Mouse (Mus musculus): Measurements from ENCODE around the gene U90926. TPM values are rescaled to one million over a fixed set of nuclear protein-coding genes. Genes with fewer than 3 reads are reported as not detected.

U90926 gene
- total and polyA plus RNA-seq, 2 experiments from 2014 or later: not detected

DNA sequence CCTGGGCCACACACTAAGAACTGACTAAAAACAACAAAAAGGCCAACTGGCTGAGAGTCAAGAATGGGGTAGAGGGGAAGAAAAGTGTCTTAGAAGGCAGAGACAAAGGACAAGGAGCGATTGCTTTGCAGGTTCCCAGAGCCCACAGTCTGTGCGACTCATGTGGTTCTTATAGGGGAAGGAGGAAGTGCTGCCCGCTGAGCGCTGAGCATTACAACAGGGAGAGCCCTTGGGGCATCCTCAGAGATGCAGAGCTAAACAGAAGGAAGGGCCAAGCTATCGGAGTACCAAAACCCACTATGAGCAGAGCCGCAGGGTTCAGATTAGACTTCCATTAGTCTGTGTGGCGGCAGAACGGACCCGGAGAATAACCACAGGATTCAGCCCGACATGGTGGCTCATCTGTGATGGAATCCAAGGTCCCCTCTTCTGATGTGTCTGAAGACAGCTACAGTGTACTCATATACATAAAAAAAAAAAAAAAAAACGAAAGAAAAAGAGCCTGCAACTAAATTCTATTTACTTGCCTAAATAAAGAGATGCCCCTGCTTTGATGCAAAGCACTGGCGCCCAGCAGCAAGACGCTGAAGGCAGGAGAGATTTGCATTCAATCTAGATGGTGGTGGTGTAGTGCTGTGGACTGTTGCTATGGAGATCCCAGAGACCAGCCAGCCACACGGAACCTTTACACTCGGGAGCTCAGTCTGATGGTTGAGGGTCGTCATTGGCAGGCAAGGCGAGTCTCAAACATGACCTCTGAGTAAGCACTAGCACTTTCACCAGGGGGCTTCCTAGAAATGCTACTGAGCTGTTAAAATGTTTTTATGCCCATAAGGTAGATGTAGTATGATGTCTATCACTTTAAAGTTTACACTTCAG, 3.9 kb upstream of the U90926 start:
- no peak for TF ChIP-seq CTCF (IDR thresholded peaks at IDR 0.05; ENCODE audit: low read depth)
- TF ChIP-seq EP300 (IDR thresholded peaks at IDR 0.05; ENCODE audit: low read depth): no peak
- Histone ChIP-seq H3K4me3 (ENCODE audit: low read depth, low read length) (no peak overlapping the region), H3K9me3 (replicated peaks; ENCODE audit: control insufficient read depth, low read length) (no peaks in the 10 kb centered on the region), H3K4me2 (ENCODE audit: low read depth, low read length) (no peak overlapping the region), H3K36me3 (replicated peaks; ENCODE audit: control insufficient read depth, insufficient read depth, low read length) (no peaks in the 10 kb centered on the region), H3K27me3 (ENCODE audit: control insufficient read depth, insufficient read depth, low read length) (no peaks in the 10 kb centered on the region), H3K9ac (replicated peaks; ENCODE audit: low read depth, low read length) (no peak overlapping the region), H3K27ac (ENCODE audit: low read depth) (no peak overlapping the region), H3K4me1 (ENCODE audit: control insufficient read depth, insufficient read depth) (no peaks in the 10 kb centered on the region)
- DNase-seq (ENCODE audit: low spot score) (no peak), ATAC-seq (ENCODE audit: insufficient read depth, low read depth) (no peak)
- 59% methylated on average over 17 of the region's 17 CpGs for WGBS

DNA sequence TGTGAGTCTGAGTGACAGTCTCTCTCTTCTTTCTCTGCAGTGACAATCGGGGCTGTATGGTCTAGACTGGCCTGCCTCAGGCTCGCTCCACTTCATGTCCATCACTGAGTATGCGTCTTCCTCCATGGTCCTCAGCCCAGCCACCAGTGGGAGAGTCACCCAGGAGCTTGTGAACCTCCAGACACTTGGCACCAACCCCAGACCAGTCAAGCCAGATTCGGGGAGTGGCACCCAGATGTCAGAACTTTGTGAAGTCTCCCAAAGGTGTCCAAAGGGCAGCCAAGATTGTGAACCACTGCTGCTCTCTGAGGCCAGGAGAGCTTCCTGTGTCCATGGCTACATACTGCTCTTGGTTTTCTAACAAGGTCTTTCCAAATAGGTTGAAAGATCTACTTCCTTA, 3.0 kb downstream of the U90926 start:
- no peak for TF ChIP-seq EP300 (IDR thresholded peaks at IDR 0.05; ENCODE audit: low read depth)
- no peak for TF ChIP-seq CTCF (IDR thresholded peaks at IDR 0.05; ENCODE audit: low read depth)
- 80% methylated on average over 4 of the region's 4 CpGs for WGBS
- H3K4me3 ChIP-seq (ENCODE audit: low read depth, low read length): no peak overlapping the region
- no peak overlapping the region for H3K27ac ChIP-seq (ENCODE audit: low read depth)
- H3K36me3 ChIP-seq (replicated peaks; ENCODE audit: control insufficient read depth, insufficient read depth, low read length): no peaks in the 10 kb centered on the region
- ATAC-seq (ENCODE audit: insufficient read depth, low read depth): no peak
- no peak overlapping the region for H3K4me2 ChIP-seq (ENCODE audit: low read depth, low read length)
- no peaks in the 10 kb centered on the region for H3K27me3 ChIP-seq (ENCODE audit: control insufficient read depth, insufficient read depth, low read length)
- no peak overlapping the region for H3K9ac ChIP-seq (replicated peaks; ENCODE audit: low read depth, low read length)
- DNase-seq (ENCODE audit: low spot score): no peak
- no peaks in the 10 kb centered on the region for H3K4me1 ChIP-seq (ENCODE audit: control insufficient read depth, insufficient read depth)
- H3K9me3 ChIP-seq (replicated peaks; ENCODE audit: control insufficient read depth, low read length): no peaks in the 10 kb centered on the region

DNA sequence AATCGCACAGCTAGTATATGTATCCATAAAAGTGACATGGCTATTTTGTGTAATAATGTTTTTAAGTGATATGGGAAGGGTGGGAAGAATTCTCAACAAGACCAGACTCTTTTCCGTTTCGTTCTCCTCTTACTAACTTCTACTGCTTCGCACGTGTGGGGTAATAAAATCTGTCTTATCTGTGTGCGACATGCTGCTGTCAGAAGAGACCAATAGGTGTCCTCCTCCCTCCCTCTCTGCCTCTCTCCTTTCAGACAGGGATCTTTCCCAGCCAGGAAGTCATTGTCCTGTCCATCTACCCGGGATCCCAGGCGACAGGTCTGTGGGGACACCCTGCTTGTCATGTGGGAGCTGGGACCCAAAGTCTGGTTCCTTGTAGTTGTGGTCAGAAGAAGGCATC, 5.0 kb downstream of the U90926 start:
- TF ChIP-seq CTCF (IDR thresholded peaks at IDR 0.05; ENCODE audit: low read depth): no peak
- TF ChIP-seq EP300 (IDR thresholded peaks at IDR 0.05; ENCODE audit: low read depth): no peak
- H3K36me3 ChIP-seq (replicated peaks; ENCODE audit: control insufficient read depth, insufficient read depth, low read length): peaks cover 7% of the 10 kb centered on the region
- H3K4me1 ChIP-seq (ENCODE audit: control insufficient read depth, insufficient read depth): no peaks in the 10 kb centered on the region
- no peak overlapping the region for H3K27ac ChIP-seq (ENCODE audit: low read depth)
- DNase-seq (ENCODE audit: low spot score) (no peak), ATAC-seq (ENCODE audit: insufficient read depth, low read depth) (no peak)
- no peaks in the 10 kb centered on the region for H3K9me3 ChIP-seq (replicated peaks; ENCODE audit: control insufficient read depth, low read length)
- H3K4me3 ChIP-seq (ENCODE audit: low read depth, low read length): no peak overlapping the region
- H3K9ac ChIP-seq (replicated peaks; ENCODE audit: low read depth, low read length): no peak overlapping the region
- H3K4me2 ChIP-seq (ENCODE audit: low read depth, low read length): no peak overlapping the region
- 71% methylated on average over 8 of the region's 8 CpGs for WGBS
- no peaks in the 10 kb centered on the region for H3K27me3 ChIP-seq (ENCODE audit: control insufficient read depth, insufficient read depth, low read length)

DNA sequence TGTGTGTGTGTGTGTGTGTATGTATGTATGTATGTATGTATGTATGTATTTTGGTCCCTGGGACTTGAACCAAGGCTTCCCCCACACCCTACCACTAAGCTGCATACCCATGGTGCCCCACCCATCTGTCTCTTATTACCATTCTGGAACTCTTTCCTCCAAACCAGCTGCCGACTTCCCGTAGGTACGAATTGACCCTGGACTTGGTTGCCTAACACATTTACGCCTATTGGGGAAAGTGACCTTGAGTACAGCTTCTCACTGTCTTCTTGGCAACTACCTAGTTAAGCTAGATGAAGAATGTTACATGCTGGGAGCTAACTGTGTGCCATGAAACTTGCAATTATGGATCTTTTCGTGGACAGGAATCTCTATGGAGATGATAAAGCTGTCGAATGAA, 9.1 kb downstream of the U90926 start:
- DNase-seq (ENCODE audit: low spot score) (no peak), ATAC-seq (ENCODE audit: insufficient read depth, low read depth) (no peak)
- H3K36me3 ChIP-seq (replicated peaks; ENCODE audit: control insufficient read depth, insufficient read depth, low read length): peaks cover 44% of the 10 kb centered on the region
- peaks cover 11% of the 10 kb centered on the region for H3K4me1 ChIP-seq (ENCODE audit: control insufficient read depth, insufficient read depth)
- TF ChIP-seq EP300 (IDR thresholded peaks at IDR 0.05; ENCODE audit: low read depth) (no peak), CTCF (IDR thresholded peaks at IDR 0.05; ENCODE audit: low read depth) (no peak)
- no peaks in the 10 kb centered on the region for H3K9me3 ChIP-seq (replicated peaks; ENCODE audit: control insufficient read depth, low read length)
- no peak overlapping the region for H3K27ac ChIP-seq (ENCODE audit: low read depth)
- H3K27me3 ChIP-seq (ENCODE audit: control insufficient read depth, insufficient read depth, low read length): no peaks in the 10 kb centered on the region
- WGBS: 95% methylated on average over 6 of the region's 6 CpGs
- H3K9ac ChIP-seq (replicated peaks; ENCODE audit: low read depth, low read length): no peak overlapping the region
- H3K4me3 ChIP-seq (ENCODE audit: low read depth, low read length): no peak overlapping the region
- H3K4me2 ChIP-seq (ENCODE audit: low read depth, low read length): no peak overlapping the region

DNA sequence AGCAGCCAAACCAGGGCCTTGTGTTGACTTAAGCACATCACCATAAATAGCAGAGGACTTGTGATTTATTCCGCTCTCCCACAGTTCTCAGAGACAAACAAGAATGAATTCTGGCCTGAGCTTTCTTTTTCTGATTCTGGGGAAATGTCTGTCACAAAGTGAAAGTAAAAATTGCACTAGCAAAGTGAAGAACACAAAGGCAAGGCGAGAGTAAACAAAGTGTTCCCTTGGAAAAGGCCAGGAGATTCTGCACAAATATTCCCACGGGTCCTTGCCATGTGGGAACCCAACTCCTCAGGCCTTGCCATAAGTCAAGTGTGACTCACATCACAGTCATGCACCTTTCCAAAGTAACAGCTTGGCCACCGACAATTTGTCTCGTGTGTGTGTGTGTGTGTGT, 9.5 kb downstream of the U90926 start:
- no peak overlapping the region for H3K4me2 ChIP-seq (ENCODE audit: low read depth, low read length)
- no peak for DNase-seq (ENCODE audit: low spot score)
- no peaks in the 10 kb centered on the region for H3K27me3 ChIP-seq (ENCODE audit: control insufficient read depth, insufficient read depth, low read length)
- peaks cover 11% of the 10 kb centered on the region for H3K4me1 ChIP-seq (ENCODE audit: control insufficient read depth, insufficient read depth)
- ATAC-seq (ENCODE audit: insufficient read depth, low read depth): no peak
- H3K27ac ChIP-seq (ENCODE audit: low read depth): no peak overlapping the region
- peaks cover 49% of the 10 kb centered on the region for H3K36me3 ChIP-seq (replicated peaks; ENCODE audit: control insufficient read depth, insufficient read depth, low read length)
- no peak overlapping the region for H3K4me3 ChIP-seq (ENCODE audit: low read depth, low read length)
- WGBS: 92% methylated on average over 5 of the region's 5 CpGs
- no peak for TF ChIP-seq CTCF (IDR thresholded peaks at IDR 0.05; ENCODE audit: low read depth)
- no peak for TF ChIP-seq EP300 (IDR thresholded peaks at IDR 0.05; ENCODE audit: low read depth)
- H3K9ac ChIP-seq (replicated peaks; ENCODE audit: low read depth, low read length): no peak overlapping the region
- H3K9me3 ChIP-seq (replicated peaks; ENCODE audit: control insufficient read depth, low read length): no peaks in the 10 kb centered on the region

DNA sequence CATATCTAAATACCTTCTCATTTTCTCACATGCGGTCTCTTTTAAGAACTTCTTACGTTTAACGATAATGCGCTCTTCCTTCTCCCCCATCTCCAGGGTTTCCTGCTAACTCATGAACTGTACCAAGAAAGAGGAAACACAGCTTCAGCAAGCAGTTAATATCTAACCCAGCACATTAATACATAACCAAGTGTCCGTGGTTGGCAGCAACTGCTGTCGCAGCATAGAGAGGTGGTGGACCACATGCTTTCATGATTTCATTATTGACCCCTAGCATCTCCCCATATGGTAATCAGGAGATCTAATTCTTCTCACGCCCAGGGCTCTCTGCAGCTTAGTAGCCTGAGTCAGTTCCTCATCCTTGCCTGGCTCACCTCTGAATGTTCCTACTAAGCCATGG, 10.0 kb downstream of the U90926 start:
- H3K36me3 ChIP-seq (replicated peaks; ENCODE audit: control insufficient read depth, insufficient read depth, low read length): peaks cover 54% of the 10 kb centered on the region
- WGBS: 89% methylated on average over 7 of the region's 7 CpGs

More for the DNA sequence above, 10.0 kb downstream of the U90926 start:
- no peak overlapping the region for H3K4me2 ChIP-seq (ENCODE audit: low read depth, low read length)
- H3K27ac ChIP-seq (ENCODE audit: low read depth): peak overlapping the region; percentile 4; the same call in 1 of the 2 replicates
- TF ChIP-seq EP300 (IDR thresholded peaks at IDR 0.05; ENCODE audit: low read depth): no peak
- ATAC-seq (ENCODE audit: insufficient read depth, low read depth) (no peak), DNase-seq (ENCODE audit: low spot score) (no peak)
- peaks cover 11% of the 10 kb centered on the region for H3K4me1 ChIP-seq (ENCODE audit: control insufficient read depth, insufficient read depth)
- H3K9me3 ChIP-seq (replicated peaks; ENCODE audit: control insufficient read depth, low read length): no peaks in the 10 kb centered on the region
- no peak overlapping the region for H3K9ac ChIP-seq (replicated peaks; ENCODE audit: low read depth, low read length)
- H3K4me3 ChIP-seq (ENCODE audit: low read depth, low read length): no peak overlapping the region
- no peaks in the 10 kb centered on the region for H3K27me3 ChIP-seq (ENCODE audit: control insufficient read depth, insufficient read depth, low read length)

Data from heart, postnatal 0 days (tissue).